Mouse (Mus musculus) embryonic facial prominence, embryonic 14.5 days (tissue): ENCODE measurements around the gene Rbm28. TPM values are rescaled to one million over a fixed set of nuclear protein-coding genes. Genes with fewer than 3 reads are reported as not detected.
A peak's percentile ranks its signal among the peaks of the same experiment; 100 is the strongest.

Source experiments
- ATAC-seq: fragments of 200-750 bp; cut with Nextera tagmentation; 2 replicates; pipeline ENCODE4 v1.8.0; 2017; ENCODE audit warnings: low read depth, moderate number of reproducible peaks, moderate TSS enrichment
- DNase-seq: peaks from one replicate; pipeline ENCODE4 v3.0.0-alpha.2; 2015; ENCODE audit warnings: low spot score
- H3K27ac ChIP-seq: fragments of 300-500 bp; sonication (generic); replicated peaks from 2 replicates; pipeline ENCODE4 v1.5.1; 2014; ENCODE audit warnings: low read depth, mild to moderate bottlenecking, low read length, moderate library complexity
- H3K27me3 ChIP-seq: fragments of 300-500 bp; sonication (generic); replicated peaks from 2 replicates; pipeline ENCODE4 v1.6.1; 2014; ENCODE audit warnings: low read length; ENCODE audit not compliant: control insufficient read depth, insufficient read depth
- H3K36me3 ChIP-seq: fragments of 300-500 bp; sonication (generic); 2 replicates; pipeline ENCODE4 v1.6.1; 2014; ENCODE audit warnings: low read length, mixed read lengths; ENCODE audit not compliant: control insufficient read depth, insufficient read depth
- H3K4me1 ChIP-seq: fragments of 300-500 bp; sonication (generic); 2 replicates; pipeline ENCODE4 v1.6.1; 2014; ENCODE audit warnings: antibody characterized with exemption, low read length; ENCODE audit not compliant: control insufficient read depth, insufficient read depth
- H3K4me2 ChIP-seq: fragments of 300-500 bp; sonication (generic); 2 replicates; pipeline ENCODE4 v1.6.1; 2014; ENCODE audit warnings: low read depth, mild to moderate bottlenecking, low read length, moderate library complexity, mixed read lengths
- H3K4me3 ChIP-seq: fragments of 300-500 bp; sonication (generic); 2 replicates; pipeline ENCODE4 v1.5.1; 2014; ENCODE audit warnings: low read depth, mild to moderate bottlenecking, low read length
- H3K9ac ChIP-seq: fragments of 300-500 bp; sonication (generic); 2 replicates; pipeline ENCODE4 v1.6.1; 2014; ENCODE audit warnings: low read depth, mild to moderate bottlenecking, low read length, moderate library complexity, mixed read lengths
- H3K9me3 ChIP-seq: fragments of 300-500 bp; sonication (generic); 2 replicates; pipeline ENCODE4 v1.6.1; 2016; ENCODE audit warnings: low read length; ENCODE audit not compliant: control insufficient read depth
- WGBS: fragments of 180-500 bp; shearing (Covaris S2); extraction: QIAGEN DNeasy Blood & Tissue Kit; methylation state at CpG from one replicate; pipeline ENCODE4 v1.1.7; 2014; 5-methylcytosine and 5-hydroxymethylcytosine counted together
- polyA plus RNA-seq: library from polyadenylated mRNA; unstranded; fragments of >200 nt; fragmentation: Nextera tagmentation; extraction: Ambion mirVana; gene quantifications from 2 replicates; pipeline ENCODE4 v1.2.1, GENCODE M21; 2014

Gene Rbm28
- 35.9 and 39.5 TPM in 2 replicates for polyA plus RNA-seq

DNA sequence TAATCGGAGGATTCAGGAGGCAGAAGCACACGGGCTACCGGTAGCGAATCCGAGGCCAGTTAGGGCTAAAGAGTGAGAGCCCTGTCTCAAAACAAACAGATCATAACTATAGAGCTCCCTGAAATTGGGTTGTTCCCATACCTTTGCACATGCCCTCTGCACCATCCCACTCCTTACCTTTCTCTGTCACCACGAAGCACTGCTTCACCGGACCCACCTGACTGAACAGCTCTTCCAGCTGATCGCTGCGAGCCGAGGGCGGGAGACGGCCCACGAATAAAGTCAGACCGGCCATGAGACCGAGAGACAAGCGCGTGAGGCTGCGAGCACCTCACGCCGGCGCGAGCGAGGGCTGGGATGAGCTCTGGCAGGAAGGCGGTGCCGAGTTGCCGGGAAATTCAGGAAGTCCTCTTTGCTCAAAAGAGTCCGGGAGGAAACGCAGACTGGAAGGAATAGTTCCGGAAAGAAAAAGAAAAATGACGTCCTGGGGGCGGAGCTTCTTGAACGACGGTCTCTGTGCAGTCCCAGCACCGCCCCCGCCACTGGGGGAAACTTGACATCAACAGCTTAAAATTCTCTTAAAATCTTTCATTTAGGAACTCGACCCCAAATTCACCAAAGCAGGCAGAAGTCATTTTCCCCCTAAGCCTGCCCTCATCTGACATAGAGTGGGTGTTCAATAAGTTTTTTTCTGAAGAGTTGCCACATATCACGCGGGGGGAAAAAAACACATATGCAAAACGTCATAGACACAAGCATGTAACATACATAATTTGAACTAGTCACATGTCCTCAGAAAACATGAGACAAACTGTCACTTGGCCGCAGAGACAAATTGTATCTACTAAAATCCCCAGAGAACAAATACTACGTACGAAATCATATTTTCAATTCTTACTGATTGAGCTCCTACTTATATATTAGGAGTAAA is at the start of gene Rbm28:
TSS of gene Rbm28 (minus strand) at position 693 of the 931 bp plus-strand sequence.
- Histone ChIP-seq H3K36me3 (peaks cover 7% of the 10 kb centered on the region), H3K4me3 (peak within 1 kb of the TSS; percentile 89), H3K4me2 (peak within 1 kb of the TSS; percentile 91), H3K9ac (peak within 1 kb of the TSS; percentile 86), H3K9me3 (no peaks in the 10 kb centered on the region), H3K4me1 (peaks cover 9% of the 10 kb centered on the region; the same call in 1 of the 2 replicates), H3K27ac (no peak within 1 kb of the TSS), H3K27me3 (peaks cover 25% of the 10 kb centered on the region)
- peak; percentile 94 for DNase-seq
- peak; percentile 86 for ATAC-seq
- WGBS = 8% methylated on average over 42 of the region's 42 CpGs

GRCm38 (mm10) chr6:29214245-29214644 is 49.4 kb upstream of the Rbm28 start:
- Histone ChIP-seq H3K4me3 (no peak overlapping the region), H3K9ac (no peak overlapping the region), H3K27me3 (peaks cover 21% of the 10 kb centered on the region), H3K27ac (no peak overlapping the region), H3K9me3 (no peaks in the 10 kb centered on the region), H3K4me1 (peaks cover 21% of the 10 kb centered on the region), H3K4me2 (no peak overlapping the region), H3K36me3 (no peaks in the 10 kb centered on the region)
- DNase-seq = peak; percentile 72
- 15% methylated on average over 1 of the region's 1 CpGs for WGBS
- no peak for ATAC-seq

- no peak for DNase-seq
- peaks cover 21% of the 10 kb centered on the region for H3K27me3 ChIP-seq
- no peak overlapping the region for H3K4me3 ChIP-seq
- WGBS = 57% methylated on average over 5 of the region's 5 CpGs
- no peaks in the 10 kb centered on the region for H3K9me3 ChIP-seq
- peaks cover 21% of the 10 kb centered on the region for H3K4me1 ChIP-seq
- H3K36me3 ChIP-seq = no peaks in the 10 kb centered on the region
- H3K4me2 ChIP-seq = no peak overlapping the region
- H3K27ac ChIP-seq = no peak overlapping the region
- ATAC-seq = no peak
- H3K9ac ChIP-seq = no peak overlapping the region
Observed at GRCm38 (mm10) chr6:29213436-29213835, 48.6 kb upstream of the Rbm28 start.

GRCm38 (mm10) chr6:29211806-29212492 is 47.1 kb upstream of the Rbm28 start:
- Histone ChIP-seq H3K4me2 (peak overlapping the region; percentile 96), H3K4me1 (peaks cover 21% of the 10 kb centered on the region), H3K36me3 (peaks cover 5% of the 10 kb centered on the region; the same call in 1 of the 2 replicates), H3K27me3 (peaks cover 21% of the 10 kb centered on the region), H3K4me3 (peak overlapping the region; percentile 76), H3K9ac (peak overlapping the region; percentile 82), H3K9me3 (no peaks in the 10 kb centered on the region), H3K27ac (peak overlapping the region; percentile 53)
- under 1% methylated on average over 32 of the region's 66 CpGs for WGBS
- peak; percentile 90 for DNase-seq
- peak; percentile 82 for ATAC-seq

DNA sequence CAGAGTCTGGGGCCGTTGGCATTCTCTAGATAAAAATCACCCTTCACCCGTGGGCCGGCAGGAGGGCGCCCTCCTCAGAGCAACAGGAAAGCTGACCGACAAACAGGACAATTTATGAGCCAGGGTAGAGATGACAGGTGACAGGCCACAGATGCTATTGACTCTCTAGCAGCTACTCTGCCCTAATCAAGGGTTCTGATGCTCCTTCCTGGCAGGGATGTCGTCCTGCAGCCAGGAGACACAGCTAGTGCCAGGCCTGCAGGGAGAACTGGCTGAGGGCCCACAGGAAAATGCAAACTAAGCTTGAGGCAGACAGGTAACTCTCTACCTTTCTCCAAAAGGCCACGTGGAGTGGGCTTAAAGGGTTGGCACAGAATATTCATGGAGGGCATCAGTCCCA is 46.3 kb upstream of the Rbm28 start:
- WGBS = 25% methylated on average over 7 of the region's 7 CpGs
- H3K4me3 ChIP-seq = peak overlapping the region; percentile 76
- peaks cover 21% of the 10 kb centered on the region for H3K4me1 ChIP-seq
- H3K27me3 ChIP-seq = peaks cover 21% of the 10 kb centered on the region
- peaks cover 12% of the 10 kb centered on the region for H3K36me3 ChIP-seq
- no peaks in the 10 kb centered on the region for H3K9me3 ChIP-seq
- H3K4me2 ChIP-seq = peak overlapping the region; percentile 96
- H3K27ac ChIP-seq = no peak overlapping the region
- peak overlapping the region; percentile 82 for H3K9ac ChIP-seq
- ATAC-seq = no peak
- no peak for DNase-seq

- Histone ChIP-seq H3K9ac (no peak overlapping the region), H3K36me3 (peaks cover 16% of the 10 kb centered on the region), H3K4me1 (peaks cover 16% of the 10 kb centered on the region), H3K27me3 (peaks cover 16% of the 10 kb centered on the region), H3K9me3 (no peaks in the 10 kb centered on the region), H3K4me2 (0 out of 2 replicates have a peak overlapping the region, but pooled peaks have one; percentile 2), H3K27ac (no peak overlapping the region), H3K4me3 (no peak overlapping the region)
- ATAC-seq (no peak), DNase-seq (no peak)
- WGBS = 73% methylated on average over 9 of the region's 9 CpGs
Observed at GRCm38 (mm10) chr6:29210231-29210936, 45.6 kb upstream of the Rbm28 start.

DNA sequence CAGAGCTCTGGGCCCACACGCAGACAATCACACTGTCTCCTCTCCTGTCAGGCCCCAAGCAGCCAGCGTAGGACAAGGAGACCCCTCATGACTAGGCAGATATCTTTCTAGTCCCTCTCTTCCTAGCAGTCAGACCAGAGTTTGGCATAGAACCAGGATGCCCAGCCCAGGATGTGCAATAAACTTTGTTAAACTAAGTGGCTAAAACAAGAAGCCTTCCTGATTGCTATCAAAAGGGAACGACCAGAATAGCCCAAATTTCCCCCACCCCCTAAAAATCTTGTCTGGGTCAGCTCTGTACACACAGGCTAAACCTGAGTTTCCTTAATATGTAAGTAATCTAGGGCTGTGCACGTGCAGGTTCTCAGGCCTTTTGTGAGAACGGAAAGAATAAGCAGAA is 43.4 kb upstream of the Rbm28 start:
- ATAC-seq (no peak), DNase-seq (no peak)
- Histone ChIP-seq H3K9ac (no peak overlapping the region), H3K36me3 (peaks cover 33% of the 10 kb centered on the region), H3K9me3 (no peaks in the 10 kb centered on the region), H3K27me3 (no peaks in the 10 kb centered on the region), H3K27ac (no peak overlapping the region), H3K4me1 (peaks cover 7% of the 10 kb centered on the region; the same call in 1 of the 2 replicates), H3K4me2 (no peak overlapping the region), H3K4me3 (no peak overlapping the region)
- WGBS = 78% methylated on average over 5 of the region's 5 CpGs

GRCm38 (mm10) chr6:29207017-29207416 is 42.2 kb upstream of the Rbm28 start:
- Histone ChIP-seq H3K4me2 (no peak overlapping the region), H3K4me3 (no peak overlapping the region), H3K27me3 (no peaks in the 10 kb centered on the region), H3K36me3 (peaks cover 39% of the 10 kb centered on the region), H3K9ac (no peak overlapping the region), H3K27ac (no peak overlapping the region), H3K9me3 (no peaks in the 10 kb centered on the region), H3K4me1 (peaks cover 7% of the 10 kb centered on the region; the same call in 1 of the 2 replicates)
- DNase-seq (no peak), ATAC-seq (no peak)
- WGBS = 92% methylated on average over 5 of the region's 5 CpGs
